Mouse (Mus musculus): ENCODE measurements around the gene Prep. TPM values are rescaled to one million over a fixed set of nuclear protein-coding genes. Genes with fewer than 3 reads are reported as not detected.

Prep gene
- total and polyA plus RNA-seq, 2 experiments from 2014 or later, result 21.3 to 22.0 TPM

GRCm38 (mm10) chr10:45142359-45142758 lies 75.4 kb downstream of the Prep start:
- Histone ChIP-seq H3K9me3 (ENCODE audit: low read length) (no peaks in the 10 kb centered on the region), H3K27me3 (ENCODE audit: insufficient read depth, low read length) (no peaks in the 10 kb centered on the region), H3K36me3 (ENCODE audit: insufficient read depth, low read length) (no peaks in the 10 kb centered on the region), H3K27ac (no peak overlapping the region), H3K4me3 (ENCODE audit: low read length) (no peak overlapping the region), H3K9ac (replicated peaks; ENCODE audit: low read length) (no peak overlapping the region), H3K4me2 (ENCODE audit: low read depth, low read length) (no peak overlapping the region), H3K4me1 (ENCODE audit: insufficient read depth, low read length) (peaks cover 6% of the 10 kb centered on the region)
- no peak for ATAC-seq
- no peak for DNase-seq (ENCODE audit: low spot score)
- TF ChIP-seq CTCF (IDR thresholded peaks at IDR 0.05; ENCODE audit: low read depth), result no peak
- WGBS, result 83% methylated on average over 5 of the region's 5 CpGs

GRCm38 (mm10) chr10:45144038-45144817 lies 77.2 kb downstream of the Prep start:
- H3K9me3 ChIP-seq (ENCODE audit: low read length), result no peaks in the 10 kb centered on the region
- H3K27me3 ChIP-seq (ENCODE audit: insufficient read depth, low read length), result no peaks in the 10 kb centered on the region
- no peak overlapping the region for H3K9ac ChIP-seq (replicated peaks; ENCODE audit: low read length)
- H3K4me2 ChIP-seq (ENCODE audit: low read depth, low read length), result no peak overlapping the region
- 77% methylated on average over 6 of the region's 6 CpGs for WGBS
- H3K27ac ChIP-seq, result no peak overlapping the region
- DNase-seq (ENCODE audit: low spot score) (no peak), ATAC-seq (no peak)
- no peak overlapping the region for H3K4me3 ChIP-seq (ENCODE audit: low read length)
- H3K36me3 ChIP-seq (ENCODE audit: insufficient read depth, low read length), result 0 out of 2 replicates have a peak, but pooled peaks cover 3% of the 10 kb centered on the region
- H3K4me1 ChIP-seq (ENCODE audit: insufficient read depth, low read length), result peaks cover 6% of the 10 kb centered on the region; the same call in 1 of the 2 replicates
- no peak for TF ChIP-seq CTCF (IDR thresholded peaks at IDR 0.05; ENCODE audit: low read depth)

- 19% methylated on average over 6 of the region's 6 CpGs for WGBS
- Histone ChIP-seq H3K4me3 (ENCODE audit: low read length) (no peak overlapping the region), H3K27me3 (ENCODE audit: insufficient read depth, low read length) (no peaks in the 10 kb centered on the region), H3K36me3 (ENCODE audit: insufficient read depth, low read length) (peaks cover 14% of the 10 kb centered on the region; the same call in 1 of the 2 replicates), H3K9me3 (ENCODE audit: low read length) (no peaks in the 10 kb centered on the region), H3K9ac (replicated peaks; ENCODE audit: low read length) (no peak overlapping the region), H3K4me2 (ENCODE audit: low read depth, low read length) (no peak overlapping the region), H3K4me1 (ENCODE audit: insufficient read depth, low read length) (peaks cover 6% of the 10 kb centered on the region; the same call in 1 of the 2 replicates), H3K27ac (no peak overlapping the region)
- TF ChIP-seq CTCF (IDR thresholded peaks at IDR 0.05; ENCODE audit: low read depth), result no peak
- DNase-seq (ENCODE audit: low spot score) (no peak), ATAC-seq (no peak)
These were observed 79.8 kb downstream of the Prep start for GRCm38 (mm10) chr10:45146821-45147220.

- no peak for TF ChIP-seq CTCF (IDR thresholded peaks at IDR 0.05; ENCODE audit: low read depth)
- peak; percentile 50 for ATAC-seq
- Histone ChIP-seq H3K9me3 (ENCODE audit: low read length) (no peaks in the 10 kb centered on the region), H3K4me1 (ENCODE audit: insufficient read depth, low read length) (peaks cover 6% of the 10 kb centered on the region; the same call in 1 of the 2 replicates), H3K27me3 (ENCODE audit: insufficient read depth, low read length) (no peaks in the 10 kb centered on the region), H3K4me3 (ENCODE audit: low read length) (no peak overlapping the region), H3K4me2 (ENCODE audit: low read depth, low read length) (no peak overlapping the region), H3K36me3 (ENCODE audit: insufficient read depth, low read length) (peaks cover 37% of the 10 kb centered on the region), H3K27ac (no peak overlapping the region), H3K9ac (replicated peaks; ENCODE audit: low read length) (no peak overlapping the region)
- 44% methylated on average over 5 of the region's 5 CpGs for WGBS
- DNase-seq (ENCODE audit: low spot score), result peak; percentile 54
These were observed 84.1 kb downstream of the Prep start for GRCm38 (mm10) chr10:45151137-45151536.

GRCm38 (mm10) chr10:45151771-45152692 lies 85.0 kb downstream of the Prep start:
- H3K27me3 ChIP-seq (ENCODE audit: insufficient read depth, low read length), result no peaks in the 10 kb centered on the region
- H3K36me3 ChIP-seq (ENCODE audit: insufficient read depth, low read length), result peaks cover 40% of the 10 kb centered on the region
- peaks cover under 1% of the 10 kb centered on the region; the same call in 1 of the 2 replicates for H3K4me1 ChIP-seq (ENCODE audit: insufficient read depth, low read length)
- no peaks in the 10 kb centered on the region for H3K9me3 ChIP-seq (ENCODE audit: low read length)
- DNase-seq (ENCODE audit: low spot score) (peak; percentile 35), ATAC-seq (peak; percentile 67)
- H3K4me2 ChIP-seq (ENCODE audit: low read depth, low read length), result no peak overlapping the region
- H3K9ac ChIP-seq (replicated peaks; ENCODE audit: low read length), result no peak overlapping the region
- 77% methylated on average over 12 of the region's 12 CpGs for WGBS
- no peak overlapping the region for H3K27ac ChIP-seq
- no peak overlapping the region for H3K4me3 ChIP-seq (ENCODE audit: low read length)
- no peak for TF ChIP-seq CTCF (IDR thresholded peaks at IDR 0.05; ENCODE audit: low read depth)

GRCm38 (mm10) chr10:45154557-45155060 lies 87.6 kb downstream of the Prep start:
- ATAC-seq (no peak), DNase-seq (ENCODE audit: low spot score) (no peak)
- TF ChIP-seq CTCF (IDR thresholded peaks at IDR 0.05; ENCODE audit: low read depth), result no peak
- no peak overlapping the region for H3K9ac ChIP-seq (replicated peaks; ENCODE audit: low read length)
- H3K4me1 ChIP-seq (ENCODE audit: insufficient read depth, low read length), result no peaks in the 10 kb centered on the region
- H3K27me3 ChIP-seq (ENCODE audit: insufficient read depth, low read length), result no peaks in the 10 kb centered on the region
- H3K9me3 ChIP-seq (ENCODE audit: low read length), result no peaks in the 10 kb centered on the region
- WGBS, result 93% methylated on average over 14 of the region's 14 CpGs
- H3K4me3 ChIP-seq (ENCODE audit: low read length), result no peak overlapping the region
- peaks cover 54% of the 10 kb centered on the region for H3K36me3 ChIP-seq (ENCODE audit: insufficient read depth, low read length)
- H3K27ac ChIP-seq, result no peak overlapping the region
- H3K4me2 ChIP-seq (ENCODE audit: low read depth, low read length), result no peak overlapping the region
